Mouse (Mus musculus) left cerebral cortex, adult 6 months (tissue): ENCODE measurements around the gene Vmn1r104. TPM values are rescaled to one million over a fixed set of nuclear protein-coding genes. Genes with fewer than 3 reads are reported as not detected.

Experiments used
- long read RNA-seq, 2 experiments: library from polyadenylated mRNA; unstranded; transcript quantifications; one replicate each; pipeline ENCODE4 v2.0.0; 2019 to 2020
- polyA plus RNA-seq: library from polyadenylated mRNA; unstranded; fragments of <200 nt; fragmentation: Nextera tagmentation; gene quantifications from 2 replicates; pipeline ENCODE4 v1.2.3, GENCODE M21; 2021

The Vmn1r104 gene
- not detected in 2 replicates for polyA plus RNA-seq
- long read RNA-seq, experiment 1 = 0 reads
- long read RNA-seq, experiment 2 = 0 reads

DNA sequence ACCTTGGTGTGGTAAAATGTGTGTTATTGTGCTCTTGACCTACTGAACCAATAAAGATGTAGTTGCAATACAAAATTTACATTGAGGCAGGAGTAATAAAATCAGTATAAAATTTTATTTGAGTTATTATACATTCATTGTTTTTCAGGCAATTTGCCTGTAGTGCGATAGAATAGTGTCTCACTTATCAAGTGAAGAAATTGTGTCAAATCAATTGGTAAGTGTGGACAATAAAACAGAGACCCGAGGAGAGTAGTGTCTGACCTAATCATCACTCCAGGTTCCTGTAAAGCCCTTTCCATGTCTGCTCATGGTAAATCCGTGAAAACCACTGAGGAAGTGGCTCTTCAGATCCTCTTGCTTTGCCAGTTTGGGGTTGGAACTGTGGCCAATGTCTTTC is at the start of gene Vmn1r104:
Vmn1r104 (plus strand) TSS at position 301 of the 400 bp plus-strand sequence.

DNA sequence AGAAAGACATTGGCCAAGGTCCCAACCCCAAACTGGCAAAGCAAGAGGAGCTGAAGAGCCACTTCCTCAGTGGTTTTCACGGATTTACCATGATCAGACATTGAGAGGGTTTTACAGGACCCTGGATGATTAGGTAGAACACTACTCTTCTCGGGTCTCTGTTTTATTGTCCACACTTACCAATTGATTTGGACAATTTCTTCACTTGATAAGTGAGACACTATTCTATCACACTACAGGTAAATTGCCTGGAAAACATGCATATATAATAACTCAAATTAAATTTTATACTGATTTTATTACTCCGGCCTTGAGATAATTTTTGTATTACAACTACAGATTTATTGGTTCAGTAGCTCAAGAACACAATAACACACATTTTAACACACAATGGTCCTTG is 23.2 kb upstream of the Vmn1r104 start, which contains the start of gene Vmn1r103:
Vmn1r103 (minus strand) TSS at position 101 of the 400 bp plus-strand sequence.

DNA sequence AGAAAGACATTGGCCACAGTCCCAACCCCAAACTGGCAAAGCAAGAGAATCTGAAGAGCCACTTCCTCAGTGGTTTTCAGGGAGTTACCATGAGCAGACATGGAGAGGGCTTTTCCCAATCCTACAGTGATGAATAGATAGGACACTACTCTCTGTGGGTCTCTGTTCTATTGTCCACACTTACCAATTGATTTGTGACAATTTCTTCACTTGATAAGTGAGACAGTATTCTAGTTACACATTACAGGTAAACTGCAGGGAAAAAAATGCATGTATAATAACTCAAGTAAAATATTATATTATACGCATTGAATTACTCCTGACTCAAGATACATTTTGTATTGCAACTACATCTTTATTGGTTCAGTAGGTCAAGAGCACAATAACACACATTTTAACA is 12.0 kb downstream of the Vmn1r104 start, which contains the start of gene Gm5726:
Gm5726 (minus strand) TSS at position 101 of the 400 bp plus-strand sequence.

DNA sequence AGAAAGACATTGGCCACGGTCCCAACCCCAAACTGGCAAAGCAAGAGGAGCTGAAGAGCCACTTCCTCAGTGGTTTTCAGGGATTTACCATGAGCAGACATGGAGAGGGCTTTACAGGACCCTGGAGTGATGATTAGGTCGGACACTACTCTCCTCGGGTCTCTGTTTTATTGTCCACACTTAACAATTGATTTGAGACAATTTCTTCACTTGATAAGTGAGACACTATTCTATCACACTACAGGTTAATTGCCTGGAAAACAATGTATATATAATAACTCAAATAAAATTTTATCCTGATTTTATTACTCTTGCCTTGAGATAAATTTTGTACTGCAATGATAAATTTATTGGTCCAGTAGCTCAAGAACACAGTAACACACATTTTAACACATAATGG is 42.5 kb downstream of the Vmn1r104 start, which contains the start of gene Gm4141:
Gm4141 (minus strand) TSS at position 101 of the 400 bp plus-strand sequence.

Other genes with a start within 250 kb of the Vmn1r104 start
- not detected in 2 replicates for gene Gm4133, start 199.8 kb upstream of the Vmn1r104 start, polyA plus RNA-seq
- not detected in 2 replicates for gene Gm5728, start 158.4 kb upstream of the Vmn1r104 start, polyA plus RNA-seq
- not detected in 2 replicates for gene Vmn1r100, start 115.9 kb upstream of the Vmn1r104 start, polyA plus RNA-seq
- gene Vmn1r101, start 91.2 kb upstream of the Vmn1r104 start, polyA plus RNA-seq = not detected in 2 replicates
- gene Gm10670, start 58.9 kb upstream of the Vmn1r104 start, polyA plus RNA-seq = not detected in 2 replicates
- gene Vmn1r103, start 23.3 kb upstream of the Vmn1r104 start, polyA plus RNA-seq = not detected in 2 replicates
- gene Gm5726, start 11.9 kb downstream of the Vmn1r104 start, polyA plus RNA-seq = not detected in 2 replicates
- gene Gm4141, start 42.4 kb downstream of the Vmn1r104 start, polyA plus RNA-seq = not detected in 2 replicates
- gene Gm4513, start 65.2 kb downstream of the Vmn1r104 start, polyA plus RNA-seq = not detected in 2 replicates
- not detected in 2 replicates for gene Vmn1r107, start 135.1 kb downstream of the Vmn1r104 start, polyA plus RNA-seq
- not detected in 2 replicates for gene Vmn1r111, start 169.4 kb downstream of the Vmn1r104 start, polyA plus RNA-seq
- not detected in 2 replicates for gene Gm10668, start 196.8 kb downstream of the Vmn1r104 start, polyA plus RNA-seq
- gene Vmn1r112, start 237.3 kb downstream of the Vmn1r104 start, polyA plus RNA-seq = not detected in 2 replicates